15 mouse cellular contexts compared by ENCODE assay signal in genomic region chr19:25937343-25937742, GRCm38 (mm10).
A peak's percentile ranks its signal among the peaks of the same experiment; 100 is the strongest.
DNase-seq lines count a peak whose midpoint lies in the region; ATAC-seq and TF ChIP-seq lines count a peak whose summit lies in the region.
"Had no signal": no experiment of that assay in that cellular context is flagged by ENCODE, and none has a peak within 500 bp of the region (broad histone marks: within the 10 kb centered on the region; RNA-seq: fewer than 3 reads in every experiment).

No protein-coding gene starts in this region.

- no peak overlapping the region for H3K4me2 ChIP-seq in liver, postnatal 0 days (ENCODE audit: low read depth, low read length)
- no peak overlapping the region for H3K4me2 ChIP-seq in heart, embryonic 12.5 days
- H3K4me2 ChIP-seq: hindbrain, embryonic 12.5 days; stomach, embryonic 15.5 days had no signal

- DNase-seq in kidney, adult 9 months, result peak; percentile 53
- DNase-seq in kidney, adult 11 months, result no peak
- DNase-seq in adrenal gland, postnatal 36 days, result peak; percentile 52 to 59
- DNase-seq in kidney, postnatal 14 days, result peak; percentile 32
- peak; percentile 14 for DNase-seq in liver, postnatal 0 days
- no peak for DNase-seq in right cerebral cortex, adult 18-20 months
- DNase-seq: cerebellum, adult 8-10 months; gastrocnemius, postnatal 36 days; lung, postnatal 14 days; midbrain, embryonic 14.5 days had no signal

- no peak for TF ChIP-seq CTCF in liver, postnatal 0 days (IDR thresholded peaks at IDR 0.05; ENCODE audit: low read depth)

- H3K27me3 ChIP-seq in liver, postnatal 0 days (ENCODE audit: insufficient read depth, low read length), result no peaks in the 10 kb centered on the region
- H3K27me3 ChIP-seq in heart, embryonic 12.5 days (replicated peaks), result no peaks in the 10 kb centered on the region
- H3K27me3 ChIP-seq: hindbrain, embryonic 12.5 days; stomach, embryonic 15.5 days had no signal

- 39% methylated on average over 9 of the region's 9 CpGs for WGBS in liver, postnatal 0 days (ENCODE audit: insufficient replicate concordance)
- WGBS in heart, embryonic 12.5 days, result 54% methylated on average over 9 of the region's 9 CpGs

- ATAC-seq in liver, postnatal 0 days, result no peak
- no peak for ATAC-seq in heart, embryonic 12.5 days (ENCODE audit: insufficient number of reproducible peaks, low FRiP score)
- ATAC-seq: intestine, embryonic 16.5 days had no signal

- no peaks in the 10 kb centered on the region for H3K9me3 ChIP-seq in liver, postnatal 0 days (ENCODE audit: low read length)
- H3K9me3 ChIP-seq in heart, embryonic 12.5 days (replicated peaks), result no peaks in the 10 kb centered on the region
- H3K9me3 ChIP-seq: hindbrain, embryonic 12.5 days; stomach, embryonic 15.5 days had no signal

- H3K4me1 ChIP-seq in liver, postnatal 0 days (ENCODE audit: insufficient read depth), result no peaks in the 10 kb centered on the region
- H3K4me1 ChIP-seq in heart, embryonic 12.5 days (replicated peaks), result no peaks in the 10 kb centered on the region
- H3K4me1 ChIP-seq: hindbrain, embryonic 12.5 days; stomach, embryonic 15.5 days had no signal

- no peak overlapping the region for H3K9ac ChIP-seq in liver, postnatal 0 days (replicated peaks)
- no peak overlapping the region for H3K9ac ChIP-seq in heart, embryonic 12.5 days
- H3K9ac ChIP-seq: hindbrain, embryonic 12.5 days; stomach, embryonic 15.5 days had no signal

- no peak for TF ChIP-seq EP300 in liver, postnatal 0 days (IDR thresholded peaks at IDR 0.05; ENCODE audit: low read depth)

- no peaks in the 10 kb centered on the region for H3K36me3 ChIP-seq in liver, postnatal 0 days (replicated peaks; ENCODE audit: insufficient read depth, low read length)
- H3K36me3 ChIP-seq in heart, embryonic 12.5 days, result no peaks in the 10 kb centered on the region
- H3K36me3 ChIP-seq: G1E; hindbrain, embryonic 12.5 days; stomach, embryonic 15.5 days had no signal

- H3K4me3 ChIP-seq in liver, postnatal 0 days (ENCODE audit: low read depth, low read length), result no peak overlapping the region
- H3K4me3 ChIP-seq in heart, embryonic 12.5 days, result no peak overlapping the region
- H3K4me3 ChIP-seq: hindbrain, embryonic 12.5 days; stomach, embryonic 15.5 days had no signal

- no peak overlapping the region for H3K27ac ChIP-seq in liver, postnatal 0 days (ENCODE audit: low read depth)
- H3K27ac ChIP-seq in heart, embryonic 12.5 days (ENCODE audit: poor library complexity, severe bottlenecking), result no peak overlapping the region
- H3K27ac ChIP-seq: hindbrain, embryonic 12.5 days; stomach, embryonic 15.5 days had no signal

Comparison
In these comparisons a context has a peak if more than half of its experiments do, and no peak if none do; other contexts are left out.
1. DNase-seq: peak in kidney, adult 9 months (single experiment), adrenal gland, postnatal 36 days (2 of 2), kidney, postnatal 14 days (single experiment) and liver, postnatal 0 days (single experiment); none in kidney, adult 11 months (single experiment) and right cerebral cortex, adult 18-20 months (single experiment).